Comparison of ENCODE assay signal across 8 mouse cellular contexts in the genomic region with DNA sequence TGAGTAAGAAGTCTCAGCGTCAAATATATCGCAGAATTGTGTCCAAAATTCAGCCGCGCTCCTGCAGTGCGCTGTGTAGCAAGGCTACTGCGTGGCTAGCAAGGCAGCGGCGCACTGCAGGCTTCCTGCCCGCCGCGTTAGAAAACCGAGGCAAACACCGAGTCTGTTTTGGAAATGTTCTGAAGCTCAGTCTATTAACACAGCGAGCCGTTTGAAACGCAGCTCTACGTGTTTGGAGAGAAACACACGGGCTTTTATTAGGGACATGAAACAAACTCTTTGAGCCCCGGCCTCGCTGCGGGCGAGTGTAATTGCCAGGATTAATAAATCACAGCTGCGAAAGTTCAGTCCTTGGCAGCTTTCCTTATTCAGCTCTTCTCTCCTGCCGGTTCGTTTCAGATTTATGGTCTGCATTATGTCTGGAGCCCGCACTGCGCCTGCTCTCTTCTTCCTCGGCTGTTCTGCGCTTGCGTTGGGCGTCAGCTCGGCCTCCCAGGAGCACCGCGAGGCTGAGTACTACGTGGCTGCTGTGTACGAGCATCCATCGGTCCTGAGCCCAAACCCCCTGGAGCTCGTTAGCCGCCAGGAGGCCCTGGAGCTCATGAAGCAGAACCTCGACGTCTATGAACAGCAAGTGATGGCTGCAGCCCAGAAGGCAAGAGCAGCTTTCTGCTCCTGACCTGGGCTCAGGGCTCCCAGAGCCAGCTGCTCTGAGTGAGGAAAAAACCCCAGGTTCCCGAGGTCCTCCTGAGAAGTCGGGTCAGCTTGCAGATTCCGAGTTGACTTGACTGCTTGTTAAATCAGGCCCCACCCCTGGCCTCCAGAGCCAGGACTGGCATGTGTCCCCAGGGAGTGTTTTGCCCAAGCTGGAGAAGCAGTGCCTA. TPM values are rescaled to one million over a fixed set of nuclear protein-coding genes. Genes with fewer than 3 reads are reported as not detected.
DNase-seq lines count a peak whose midpoint lies in the region; ATAC-seq lines count a peak whose summit lies in the region.

No protein-coding gene starts in this region.

- peak; percentile 66 to 72 for DNase-seq in spleen, adult 18-20 months
- no peak for DNase-seq in spleen, adult 12 weeks (ENCODE audit: low spot score)
- DNase-seq in midbrain, embryonic 14.5 days: peak; percentile 92
- peak; percentile 50 to 73 for DNase-seq in spleen, postnatal 10 days (ENCODE audit: low spot score in 2 of 2)

- H3K9me3 ChIP-seq in heart, embryonic 11.5 days (replicated peaks; ENCODE audit: control insufficient read depth, low read length): no peaks in the 10 kb centered on the region
- H3K9me3 ChIP-seq in kidney, embryonic 14.5 days (ENCODE audit: control insufficient read depth, low read length): no peaks in the 10 kb centered on the region
- no peaks in the 10 kb centered on the region for H3K9me3 ChIP-seq in limb, embryonic 13.5 days
- H3K9me3 ChIP-seq in midbrain, embryonic 14.5 days (ENCODE audit: control insufficient read depth, low read length): no peaks in the 10 kb centered on the region

- peak overlapping the region; percentile 33 for H3K4me3 ChIP-seq in heart, embryonic 11.5 days (ENCODE audit: low read depth, low read length)
- peak overlapping the region; percentile 39 for H3K4me3 ChIP-seq in kidney, embryonic 14.5 days (ENCODE audit: low read length)
- peak overlapping the region; percentile 34 for H3K4me3 ChIP-seq in limb, embryonic 13.5 days
- peak overlapping the region; percentile 43 for H3K4me3 ChIP-seq in midbrain, embryonic 14.5 days (replicated peaks; ENCODE audit: low read depth, low read length)

- peak overlapping the region; percentile 67 for H3K4me2 ChIP-seq in heart, embryonic 11.5 days
- peak overlapping the region; percentile 76 for H3K4me2 ChIP-seq in kidney, embryonic 14.5 days (replicated peaks; ENCODE audit: low read depth, low read length)
- H3K4me2 ChIP-seq in limb, embryonic 13.5 days (replicated peaks): peak overlapping the region; percentile 68
- peak overlapping the region; percentile 78 for H3K4me2 ChIP-seq in midbrain, embryonic 14.5 days (ENCODE audit: low read length)

- 0 out of 2 replicates have a peak, but pooled peaks cover under 1% of the 10 kb centered on the region for H3K36me3 ChIP-seq in heart, embryonic 11.5 days (ENCODE audit: control insufficient read depth, insufficient read depth, low read length)
- H3K36me3 ChIP-seq in kidney, embryonic 14.5 days (ENCODE audit: control insufficient read depth, insufficient read depth, low read length): no peaks in the 10 kb centered on the region; the same call in 1 of the 2 replicates
- peaks cover 11% of the 10 kb centered on the region for H3K36me3 ChIP-seq in limb, embryonic 13.5 days
- H3K36me3 ChIP-seq in midbrain, embryonic 14.5 days (ENCODE audit: control insufficient read depth, insufficient read depth, low read length): no peaks in the 10 kb centered on the region; the same call in 1 of the 2 replicates

- peak; percentile 38; the same call in 1 of the 2 replicates for ATAC-seq in erythroblast, adult 5-6 weeks (replicated peaks; ENCODE audit: low FRiP score, poor library complexity, severe bottlenecking)
- peak; percentile 71 for ATAC-seq in heart, embryonic 11.5 days (replicated peaks; ENCODE audit: insufficient number of reproducible peaks, low FRiP score, low TSS enrichment)
- peak; percentile 90 for ATAC-seq in kidney, embryonic 14.5 days (ENCODE audit: low FRiP score, low TSS enrichment)
- ATAC-seq in limb, embryonic 13.5 days (ENCODE audit: low FRiP score, low read depth): peak; percentile 91
- ATAC-seq in midbrain, embryonic 14.5 days (ENCODE audit: low FRiP score, low TSS enrichment): peak; percentile 94

- H3K9ac ChIP-seq in heart, embryonic 11.5 days (ENCODE audit: low read depth, low read length): peak overlapping the region; percentile 74
- peak overlapping the region; percentile 67 for H3K9ac ChIP-seq in kidney, embryonic 14.5 days (ENCODE audit: low read depth, low read length)
- peak overlapping the region; percentile 58 for H3K9ac ChIP-seq in limb, embryonic 13.5 days
- H3K9ac ChIP-seq in midbrain, embryonic 14.5 days (replicated peaks; ENCODE audit: low read length): peak overlapping the region; percentile 74

- 7% methylated on average over 44 of the region's 44 CpGs for WGBS in heart, embryonic 11.5 days (ENCODE audit: insufficient replicate concordance)
- WGBS in kidney, embryonic 14.5 days: 2% methylated on average over 44 of the region's 44 CpGs
- 1% methylated on average over 44 of the region's 44 CpGs for WGBS in limb, embryonic 13.5 days
- WGBS in midbrain, embryonic 14.5 days: 6% methylated on average over 44 of the region's 44 CpGs

- H3K27me3 ChIP-seq in heart, embryonic 11.5 days (ENCODE audit: control insufficient read depth, insufficient read depth, low read length): no peaks in the 10 kb centered on the region
- H3K27me3 ChIP-seq in kidney, embryonic 14.5 days (ENCODE audit: control insufficient read depth, insufficient read depth, low read length): no peaks in the 10 kb centered on the region
- no peaks in the 10 kb centered on the region for H3K27me3 ChIP-seq in limb, embryonic 13.5 days
- no peaks in the 10 kb centered on the region for H3K27me3 ChIP-seq in midbrain, embryonic 14.5 days (ENCODE audit: control insufficient read depth, insufficient read depth, low read length)

- peaks cover 34% of the 10 kb centered on the region for H3K4me1 ChIP-seq in heart, embryonic 11.5 days (ENCODE audit: control insufficient read depth, insufficient read depth, low read length)
- H3K4me1 ChIP-seq in kidney, embryonic 14.5 days (ENCODE audit: control insufficient read depth, insufficient read depth, low read length): peaks cover 34% of the 10 kb centered on the region
- H3K4me1 ChIP-seq in limb, embryonic 13.5 days: peaks cover 94% of the 10 kb centered on the region
- peaks cover 17% of the 10 kb centered on the region for H3K4me1 ChIP-seq in midbrain, embryonic 14.5 days (ENCODE audit: control insufficient read depth, insufficient read depth, low read length)

- H3K27ac ChIP-seq in heart, embryonic 11.5 days (ENCODE audit: low read depth, low read length): peak overlapping the region; percentile 96
- peak overlapping the region; percentile 99 for H3K27ac ChIP-seq in kidney, embryonic 14.5 days (ENCODE audit: low read depth, low read length)
- H3K27ac ChIP-seq in limb, embryonic 13.5 days: peak overlapping the region; percentile 98
- peak overlapping the region; percentile 98 for H3K27ac ChIP-seq in midbrain, embryonic 14.5 days (replicated peaks; ENCODE audit: low read depth, low read length)

RNA-seq across cellular contexts. Expression of a gene that starts 20.8 kb away (rescaled TPM):
- total RNA-seq in erythroblast, adult 5-6 weeks (2015; ENCODE audit: low replicate concordance): 0.58 and 11.5 TPM in 2 replicates
- 11.2 and 18.7 TPM in 2 replicates for total RNA-seq in erythroblast, adult 5-6 weeks (2017; ENCODE audit: low replicate concordance)
- polyA plus RNA-seq in heart, embryonic 11.5 days (2014; fragmentation: Nextera tagmentation; extraction: Ambion mirVana): 8.5 and 16.1 TPM in 2 replicates
- polyA plus RNA-seq in kidney, embryonic 14.5 days (2014; fragmentation: Nextera tagmentation; extraction: Ambion mirVana): 11.5 and 20.6 TPM in 2 replicates
- 15.3 and 15.7 TPM in 2 replicates for polyA plus RNA-seq in limb, embryonic 13.5 days (2015; fragmentation: Nextera tagmentation; extraction: Ambion mirVana)
- polyA plus RNA-seq in midbrain, embryonic 14.5 days (2014; fragmentation: Nextera tagmentation; extraction: Ambion mirVana): 5.6 and 8.0 TPM in 2 replicates

RNA-seq across cellular contexts. Expression of a gene that starts 21.1 kb away (rescaled TPM):
- total RNA-seq in erythroblast, adult 5-6 weeks (2015; ENCODE audit: low replicate concordance): 5.6 and 18.3 TPM in 2 replicates
- total RNA-seq in erythroblast, adult 5-6 weeks (2017; ENCODE audit: low replicate concordance): 4.5 and 5.3 TPM in 2 replicates
- 22.3 and 25.0 TPM in 2 replicates for polyA plus RNA-seq in heart, embryonic 11.5 days (2014; fragmentation: Nextera tagmentation; extraction: Ambion mirVana)
- polyA plus RNA-seq in kidney, embryonic 14.5 days (2014; fragmentation: Nextera tagmentation; extraction: Ambion mirVana): 27.9 and 30.9 TPM in 2 replicates
- polyA plus RNA-seq in limb, embryonic 13.5 days (2015; fragmentation: Nextera tagmentation; extraction: Ambion mirVana): 30.4 and 33.1 TPM in 2 replicates
- 11.7 and 11.9 TPM in 2 replicates for polyA plus RNA-seq in midbrain, embryonic 14.5 days (2014; fragmentation: Nextera tagmentation; extraction: Ambion mirVana)

RNA-seq across cellular contexts. Expression of a gene that starts 21.2 kb away (rescaled TPM):
- total RNA-seq in erythroblast, adult 5-6 weeks (2015; ENCODE audit: low replicate concordance): 2.7 TPM in 1 of 2 replicates, not detected in the other
- not detected in 2 replicates for total RNA-seq in erythroblast, adult 5-6 weeks (2017; ENCODE audit: low replicate concordance)
- 0.84 TPM in 1 of 2 replicates, not detected in the other for polyA plus RNA-seq in heart, embryonic 11.5 days (2014; fragmentation: Nextera tagmentation; extraction: Ambion mirVana)
- 3.3 TPM in 1 of 2 replicates, not detected in the other for polyA plus RNA-seq in kidney, embryonic 14.5 days (2014; fragmentation: Nextera tagmentation; extraction: Ambion mirVana)
- 0.47 and 1.6 TPM in 2 replicates for polyA plus RNA-seq in limb, embryonic 13.5 days (2015; fragmentation: Nextera tagmentation; extraction: Ambion mirVana)
- polyA plus RNA-seq in midbrain, embryonic 14.5 days (2014; fragmentation: Nextera tagmentation; extraction: Ambion mirVana): 1.3 TPM in 1 of 2 replicates, not detected in the other

Comparison
In these comparisons a context has a peak if more than half of its experiments do, and no peak if none do; other contexts are left out.
1. ATAC-seq: peak in every context shown above with its lines; median percentile 94 in midbrain, embryonic 14.5 days; 91 in limb, embryonic 13.5 days; 90 in kidney, embryonic 14.5 days; 71 in heart, embryonic 11.5 days; 38 in erythroblast, adult 5-6 weeks.